Mouse (Mus musculus): ENCODE results near the gene Rtn4.

- no peak for TF ChIP-seq CTCF (IDR thresholded peaks at IDR 0.05; ENCODE audit: extremely low read depth, insufficient read length, insufficient replicate concordance, low read depth, low read length)
- no peak for TF ChIP-seq POLR2A (IDR thresholded peaks at IDR 0.05; ENCODE audit: low read depth, low read length)
These were observed 23.0 kb upstream of the Rtn4 start for GRCm38 (mm10) chr11:29669706-29670105.

Data from small intestine, adult 2 months (tissue).